Mouse (Mus musculus): ENCODE measurements around the gene Msmp.

Gene Msmp

GRCm38 (mm10) chr4:43579256-43579655, 5.0 kb downstream of the Msmp start:
- ChIA-PET CTCF (interaction anchor here (0.6 to 2.7 kb wide), 21 partner anchors 13 to 624 kb away, joined by 3 to 13 read pairs (median 5); partner anchors contain the start of genes Creb3 (in 2 of the 4), Tln1 (in 2 of the 4), Ccdc107 (in 1 of the 4) and Npr2 (in 1 of the 4)), POLR2A (interaction anchor here (0.6 to 17.8 kb wide), 37 partner anchors 8 to 579 kb away, joined by 3 to 293 read pairs (median 4); partner anchors contain the start of genes Creb3 (in 4 of the 4), Tln1 (in 4 of the 4), Arhgef39 (in 1 of the 4) and Ccdc107 (in 1 of the 4))

- POLR2A ChIA-PET = interaction anchor here (0.6 to 17.8 kb wide), 54 partner anchors 8 to 1529 kb away, joined by 3 to 293 read pairs (median 3); partner anchors contain the start of genes Creb3 (in 4 of the 4), Tln1 (in 4 of the 4), Tpm2 (in 2 of the 4) and Arhgef39 (in 1 of the 4)
Measured at GRCm38 (mm10) chr4:43578376-43579204, 5.7 kb downstream of the Msmp start, which contains the start of the genes Rgp1 and Gba2. Rgp1 (plus strand) TSS chr4:43578715. Gba2 (minus strand) TSS chr4:43578873.

GRCm38 (mm10) chr4:43577237-43577881, 6.9 kb downstream of the Msmp start:
- POLR2A ChIA-PET = interaction anchor here in 3 of 4 experiments (0.6 to 17.8 kb wide), 13 partner anchors 8 to 604 kb away, joined by 3 to 293 read pairs (median 13); partner anchors contain the start of genes Creb3 (in 3 of the 3), Tln1 (in 3 of the 3) and Glipr2 (in 1 of the 3)
- CTCF ChIA-PET = interaction anchor here in 3 of 4 experiments (0.6 to 2.7 kb wide), 4 partner anchors 15 to 480 kb away, joined by 3 to 11 read pairs (median 5); partner anchors contain the start of genes Creb3 (in 1 of the 3) and Tln1 (in 1 of the 3)

More at GRCm38 (mm10) chr4:43578376-43579204, 5.7 kb downstream of the Msmp start, which contains the start of the genes Rgp1 and Gba2:
- CTCF ChIA-PET = interaction anchor here (0.6 to 2.7 kb wide), 27 partner anchors 9 to 824 kb away, joined by 3 to 13 read pairs (median 4); partner anchors contain the start of genes Creb3 (in 2 of the 4), Tln1 (in 2 of the 4), Ccdc107 (in 1 of the 4) and Npr2 (in 1 of the 4)

- POLR2A ChIA-PET = interaction anchor here (0.9 to 17.8 kb wide), 9 partner anchors 10 to 77 kb away, joined by 3 to 293 read pairs (median 5); partner anchors contain the start of genes Creb3 (in 2 of the 4) and Tln1 (in 2 of the 4)
- CTCF ChIA-PET = interaction anchor here in 1 of 4 experiments (0.6 kb wide), 1 partner anchor 144 kb away, joined by 3 read pairs; no protein-coding TSS in a partner anchor
Measured at GRCm38 (mm10) chr4:43575356-43575755, 8.9 kb downstream of the Msmp start.

- ChIA-PET CTCF (interaction anchor here in 2 of 4 experiments (1.0 to 1.3 kb wide), 2 partner anchors 11 to 13 kb away, joined by 3 to 4 read pairs; partner anchors contain the start of genes Creb3 (in 1 of the 2) and Tln1 (in 1 of the 2)), POLR2A (interaction anchor here in 2 of 4 experiments (1.4 to 17.8 kb wide), 3 partner anchors 13 to 49 kb away, joined by 5 to 293 read pairs (median 182); partner anchors contain the start of genes Creb3 (in 2 of the 2), Tln1 (in 2 of the 2) and Tpm2 (in 1 of the 2))
Measured at GRCm38 (mm10) chr4:43573561-43573960, 10.7 kb downstream of the Msmp start.

GRCm38 (mm10) chr4:43571395-43572045, 12.8 kb downstream of the Msmp start:
- CTCF ChIA-PET = interaction anchor here in 1 of 4 experiments (0.9 to 1.0 kb wide), 2 partner anchors 9 to 494 kb away, joined by 3 read pairs; partner anchors contain the start of genes Creb3 and Tln1
- POLR2A ChIA-PET = interaction anchor here in 2 of 4 experiments (0.7 to 5.1 kb wide), 6 partner anchors 9 to 596 kb away, joined by 3 to 33 read pairs (median 8); partner anchors contain the start of genes Creb3 (in 2 of the 2) and Tln1 (in 2 of the 2)

- ChIA-PET POLR2A (interaction anchor here in 2 of 4 experiments (1.2 to 14.2 kb wide), 3 partner anchors 9 to 14 kb away, joined by 3 to 293 read pairs (median 33); partner anchors contain the start of genes Rgp1 (in 2 of the 2), Gba2 (in 1 of the 2) and Msmp (in 1 of the 2)), CTCF (no interaction called here)
Measured at GRCm38 (mm10) chr4:43567140-43567539, 17.2 kb downstream of the Msmp start.

- CTCF ChIA-PET = interaction anchor here in 1 of 4 experiments (2.0 kb wide), 1 partner anchor 15 kb away, joined by 6 read pairs; the partner anchor contains the start of genes Gba2 and Rgp1
Measured at GRCm38 (mm10) chr4:43564231-43564630, 20.1 kb downstream of the Msmp start.

GRCm38 (mm10) chr4:43563601-43563875, 20.8 kb downstream of the Msmp start:
- CTCF ChIA-PET = interaction anchor here in 3 of 4 experiments (0.7 to 2.2 kb wide), 8 partner anchors 15 to 68 kb away, joined by 3 to 11 read pairs (median 4); partner anchors contain the start of genes Arhgef39 (in 1 of the 3), Gba2 (in 1 of the 3), Npr2 (in 1 of the 3) and Rgp1 (in 1 of the 3)
- POLR2A ChIA-PET = interaction anchor here in 3 of 4 experiments (0.6 to 14.2 kb wide), 26 partner anchors 7 to 1789 kb away, joined by 3 to 293 read pairs (median 6); partner anchors contain the start of genes Gba2 (in 3 of the 3), Rgp1 (in 3 of the 3), Ccdc107 (in 1 of the 3) and Msmp (in 1 of the 3)

More at GRCm38 (mm10) chr4:43564231-43564630, 20.1 kb downstream of the Msmp start:
- POLR2A ChIA-PET = interaction anchor here (0.5 to 14.2 kb wide), 10 partner anchors 7 to 69 kb away, joined by 4 to 293 read pairs (median 11); partner anchors contain the start of genes Gba2 (in 3 of the 4), Rgp1 (in 3 of the 4), Msmp (in 1 of the 4) and Tpm2 (in 1 of the 4)

- ChIA-PET POLR2A (interaction anchor here (0.5 to 14.2 kb wide), 95 partner anchors 8 to 1993 kb away, joined by 3 to 293 read pairs (median 5); partner anchors contain the start of genes Gba2 (in 4 of the 4), Rgp1 (in 4 of the 4), Ccdc107 (in 3 of the 4) and Arhgef39 (in 2 of the 4)), CTCF (interaction anchor here (0.5 to 2.2 kb wide), 33 partner anchors 8 to 537 kb away, joined by 3 to 11 read pairs (median 4); partner anchors contain the start of genes Arhgef39 (in 2 of the 4), Gba2 (in 2 of the 4), Rgp1 (in 2 of the 4) and Npr2 (in 1 of the 4))
Measured at GRCm38 (mm10) chr4:43562769-43563600, 21.3 kb downstream of the Msmp start.

GRCm38 (mm10) chr4:43561997-43562768, 22.1 kb downstream of the Msmp start, which contains the start of the genes Creb3 and Tln1:
Creb3 (plus strand) TSS chr4:43562332.
Tln1 (minus strand) TSS chr4:43562691.
- POLR2A ChIA-PET = interaction anchor here (0.5 to 14.2 kb wide), 96 partner anchors 8 to 1993 kb away, joined by 3 to 293 read pairs (median 5); partner anchors contain the start of genes Gba2 (in 4 of the 4), Rgp1 (in 4 of the 4), Ccdc107 (in 3 of the 4) and Arhgef39 (in 2 of the 4)
- CTCF ChIA-PET = interaction anchor here (0.5 to 2.2 kb wide), 33 partner anchors 9 to 536 kb away, joined by 3 to 11 read pairs (median 4); partner anchors contain the start of genes Arhgef39 (in 2 of the 4), Gba2 (in 2 of the 4), Rgp1 (in 2 of the 4) and Npr2 (in 1 of the 4)

GRCm38 (mm10) chr4:43561436-43561996, 22.8 kb downstream of the Msmp start:
- ChIA-PET CTCF (interaction anchor here in 3 of 4 experiments (1.4 to 2.2 kb wide), 9 partner anchors 12 to 130 kb away, joined by 3 to 11 read pairs (median 4); partner anchors contain the start of genes Gba2 (in 1 of the 3) and Rgp1 (in 1 of the 3)), POLR2A (interaction anchor here (0.6 to 14.2 kb wide), 48 partner anchors 9 to 1823 kb away, joined by 3 to 293 read pairs (median 6); partner anchors contain the start of genes Gba2 (in 4 of the 4), Rgp1 (in 4 of the 4), Hint2 (in 2 of the 4) and Msmp (in 2 of the 4))

GRCm38 (mm10) chr4:43560976-43561375, 23.3 kb downstream of the Msmp start:
- ChIA-PET POLR2A (interaction anchor here in 3 of 4 experiments (1.0 to 14.2 kb wide), 15 partner anchors 10 to 146 kb away, joined by 3 to 293 read pairs (median 11); partner anchors contain the start of genes Gba2 (in 3 of the 3), Rgp1 (in 3 of the 3), Arhgef39 (in 1 of the 3) and Ccdc107 (in 1 of the 3)), CTCF (interaction anchor here in 2 of 4 experiments (1.5 to 2.0 kb wide), 2 partner anchors 109 to 129 kb away, joined by 3 to 4 read pairs; no protein-coding TSS in a partner anchor)

All from embryonic stem cell, embryonic (primary cell).